Mouse (Mus musculus) frontal cortex, postnatal 10 days (tissue): ENCODE measurements around the gene Serpina11.
"Not testable (repeated sequence)": the region's sequence is repeated elsewhere in the genome, so short reads cannot be mapped to it uniquely, and the experiment has no call there.

Experiments used
- DNase-seq, 2 experiments: peaks; one replicate each; pipeline ENCODE4 v3.0.0; 2022; ENCODE audit warnings: low spot score in 2 of 2, mixed read lengths in 1 of 2

Gene Serpina11

DNA sequence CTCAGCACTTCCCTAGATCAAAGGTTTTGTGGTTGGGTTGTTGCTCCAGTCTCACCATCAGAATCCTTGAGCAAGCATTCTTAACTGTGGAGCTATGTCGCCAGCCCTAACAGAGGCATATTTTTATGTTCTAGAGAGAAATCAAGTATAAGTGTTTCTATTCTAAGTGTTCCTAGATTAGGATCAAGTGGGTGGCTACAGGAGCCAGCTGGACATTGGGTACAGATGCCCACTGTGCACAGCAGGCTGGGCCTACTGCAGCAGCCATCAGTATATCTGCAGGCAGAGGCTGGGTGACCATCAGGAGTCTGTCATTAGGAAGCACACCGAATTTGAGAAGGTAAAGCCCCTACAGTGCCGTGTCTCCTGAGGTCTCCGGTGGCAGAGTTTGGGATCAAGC is 18.7 kb downstream of the Serpina11 start:
- no peak for DNase-seq

GRCm38 (mm10) chr12:103969577-103970116 is 20.1 kb downstream of the Serpina11 start:
- no peak for DNase-seq

DNA sequence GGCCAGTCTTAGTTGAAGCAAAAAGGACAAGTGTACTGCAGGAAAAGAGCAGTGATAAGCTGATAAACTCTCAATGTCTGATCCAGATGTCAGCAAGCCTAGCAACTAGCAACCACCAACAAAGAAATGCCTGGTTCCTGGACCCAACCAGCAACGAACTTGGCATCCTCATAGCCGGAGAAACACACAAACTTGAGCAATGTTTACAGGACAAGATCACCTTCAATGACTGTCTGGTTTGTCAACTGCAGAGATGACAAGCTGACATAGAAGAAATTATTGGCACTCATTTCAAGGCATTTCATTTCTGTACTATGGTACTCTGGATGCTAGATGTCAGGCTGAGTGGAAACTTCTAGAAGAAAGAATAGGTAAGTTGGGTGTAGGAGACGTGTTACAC is 23.0 kb downstream of the Serpina11 start:
- DNase-seq = no peak

- DNase-seq = no peak
Measured at GRCm38 (mm10) chr12:103963288-103963687, 26.5 kb downstream of the Serpina11 start.

GRCm38 (mm10) chr12:103962860-103963259 is 26.9 kb downstream of the Serpina11 start:
- no peak for DNase-seq

GRCm38 (mm10) chr12:103962337-103962736 is 27.4 kb downstream of the Serpina11 start:
- no peak for DNase-seq

GRCm38 (mm10) chr12:103961716-103962115 is 28.0 kb downstream of the Serpina11 start:
- DNase-seq = no peak

DNA sequence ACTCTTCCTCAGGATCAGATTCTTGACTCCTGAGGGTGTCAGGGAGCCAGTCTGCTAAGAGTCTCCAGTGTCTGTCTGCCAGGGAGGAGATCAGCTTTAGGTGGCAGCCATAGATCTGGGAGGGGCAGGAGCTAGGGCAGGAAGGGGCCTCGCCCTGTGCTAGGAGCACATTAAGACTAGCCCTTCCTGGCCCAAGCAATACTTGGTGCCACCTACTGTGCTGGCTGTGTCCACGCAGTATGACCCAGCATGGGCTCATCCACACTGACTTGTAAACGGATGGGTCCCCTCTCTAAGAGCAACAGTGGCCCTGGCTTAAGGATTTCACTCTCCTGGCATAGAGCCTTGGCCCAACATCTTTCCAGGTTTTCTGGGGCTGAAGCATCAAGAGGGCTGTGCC is 31.0 kb downstream of the Serpina11 start, which contains the start of gene Serpina1e:
Gene Serpina1e (minus strand): TSS at position 178 of the 400 bp plus-strand sequence.
- DNase-seq = no peak

DNA sequence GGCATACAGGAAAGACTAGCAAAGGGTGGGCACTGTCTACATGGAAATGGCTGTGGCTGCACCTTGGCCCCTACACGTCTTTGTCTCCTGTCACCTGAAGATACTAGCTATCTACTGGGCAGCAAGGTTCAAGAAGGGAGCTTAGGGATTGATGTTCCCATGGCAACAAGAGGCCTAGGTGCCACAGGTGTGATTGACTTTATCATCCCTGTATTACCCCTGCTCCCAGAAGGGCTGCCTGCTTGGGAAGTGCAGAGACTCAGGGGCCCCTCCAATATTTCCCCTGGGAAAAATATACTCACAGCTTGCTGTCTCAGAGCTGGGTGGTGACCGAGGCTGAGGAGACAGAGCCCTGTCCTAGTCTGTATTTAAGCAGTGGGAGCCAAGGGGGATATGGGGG is 33.2 kb downstream of the Serpina11 start:
- DNase-seq = not testable (repeated sequence)

DNA sequence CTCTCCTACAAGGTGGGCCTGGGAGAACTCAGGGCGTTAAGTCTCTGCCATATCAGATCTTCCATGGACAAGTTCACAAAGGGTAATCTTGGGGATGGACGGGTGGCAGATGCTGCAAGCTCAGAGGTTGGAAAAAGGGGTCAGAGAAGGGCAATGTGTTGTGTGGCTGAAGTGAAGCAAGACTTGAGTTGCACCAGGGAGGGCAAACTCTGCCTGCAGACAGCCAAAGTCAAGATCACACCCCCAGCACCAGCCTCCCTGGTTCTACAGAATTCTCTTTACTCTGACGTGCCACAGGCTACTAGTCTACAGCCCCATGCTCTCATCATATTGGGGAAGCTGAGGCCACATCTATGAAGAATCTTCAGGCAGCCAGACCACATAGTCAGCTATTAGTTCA is 36.8 kb downstream of the Serpina11 start:
- not testable (repeated sequence) for DNase-seq

- no peak for DNase-seq
Measured at GRCm38 (mm10) chr12:103946243-103946642, 43.5 kb downstream of the Serpina11 start.
